Mouse (Mus musculus) brain, adult 10 weeks (tissue): ENCODE measurements around the gene St3gal4. TPM values are rescaled to one million over a fixed set of nuclear protein-coding genes. Genes with fewer than 3 reads are reported as not detected.

Experiments
- polyA plus RNA-seq: library from polyadenylated mRNA; stranded (reverse); fragments of 350-450 nt; fragmentation: Illumina TruSeq; extraction: RNeasy Lipid Tissue Mini Kit (QIAGEN cat#74804); gene quantifications from one replicate; pipeline ENCODE4 v1.2.3, GENCODE M21; 2015; ENCODE audit warnings: low read depth, low replicate concordance

The St3gal4 gene
- polyA plus RNA-seq: 37.2 TPM

DNA sequence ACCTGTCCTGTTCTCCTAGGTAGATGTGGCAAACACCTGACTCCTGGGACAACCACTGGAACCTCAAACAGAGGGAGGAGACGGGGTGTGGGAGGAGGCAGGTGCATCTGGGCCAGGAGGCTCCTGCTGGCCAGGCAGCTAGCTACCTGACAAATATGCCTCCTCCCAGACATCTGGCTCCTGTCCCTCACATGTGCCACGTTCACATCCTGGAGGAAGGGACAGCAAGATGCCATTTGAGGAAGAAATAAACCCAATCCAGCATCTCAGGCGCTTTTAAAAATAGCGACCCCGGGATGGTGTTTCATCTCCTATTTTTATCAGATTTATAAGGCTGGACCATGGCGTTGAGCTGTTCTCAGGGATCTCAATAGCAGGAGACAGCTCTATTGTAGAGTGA, at the start of gene St3gal4:
Gene St3gal4, minus strand, starts transcription at position 101 of the 400 bp plus-strand sequence.

Other genes with a start within 250 kb of the St3gal4 start
- gene Dcps, start 56.8 kb upstream of the St3gal4 start, polyA plus RNA-seq: 28.0 TPM
- 66.4 TPM for gene Srpr, start 80.9 kb upstream of the St3gal4 start, polyA plus RNA-seq
- gene Tirap, start 81.0 kb upstream of the St3gal4 start, polyA plus RNA-seq: 1.6 TPM
- gene Foxred1, start 91.8 kb upstream of the St3gal4 start, polyA plus RNA-seq: 43.2 TPM
- gene Fam118b, start 148.5 kb upstream of the St3gal4 start, polyA plus RNA-seq: 22.6 TPM
- gene Rpusd4, start 148.6 kb upstream of the St3gal4 start, polyA plus RNA-seq: 10.8 TPM